8 mouse cellular contexts compared by ENCODE assay signal in genomic region chr12:33360729-33361128, GRCm38 (mm10). TPM values are rescaled to one million over a fixed set of nuclear protein-coding genes. Genes with fewer than 3 reads are reported as not detected.
DNase-seq lines count a peak whose midpoint lies in the region; ATAC-seq lines count a peak whose summit lies in the region.

No protein-coding gene starts in this region.

- peaks cover 8% of the 10 kb centered on the region; the same call in 1 of the 2 replicates for H3K4me1 ChIP-seq in lung, embryonic 15.5 days

- no peak overlapping the region for H3K4me2 ChIP-seq in lung, embryonic 15.5 days

- H3K4me3 ChIP-seq in lung, embryonic 15.5 days = no peak overlapping the region

- 0 out of 2 replicates have a peak overlapping the region, but pooled peaks have one; percentile 33 for H3K27ac ChIP-seq in lung, embryonic 15.5 days

- intact Hi-C loops in gastrocnemius, postnatal 14 days (cut with DNase I; ENCODE audit: low total_unique reads) = no loop called here

- ATAC-seq in lung, embryonic 15.5 days (ENCODE audit: borderline replicate concordance, extremely low read depth, low FRiP score, low TSS enrichment) = no peak

- H3K9ac ChIP-seq in lung, embryonic 15.5 days = no peak overlapping the region

- DNase-seq in lung, adult 18-20 months = no peak
- peak; percentile 85 for DNase-seq in cerebellum, adult 11-12 months
- peak; percentile 60 for DNase-seq in gastrocnemius, postnatal 14 days
- peak; percentile 66 to 68 for DNase-seq in layer of hippocampus, postnatal 14 days (ENCODE audit: low spot score in 2 of 2)
- DNase-seq in right cerebral cortex, postnatal 10 days (ENCODE audit: low spot score in 2 of 2) = peak; percentile 88 to 89
- DNase-seq in c-Kit-positive CD71-positive TER-119-positive erythroid progenitor cells, embryonic 14.5 days (ENCODE audit: low spot score) = no peak
- DNase-seq in spleen, postnatal 4 days (ENCODE audit: low spot score in 2 of 2) = no peak

- no peaks in the 10 kb centered on the region for H3K9me3 ChIP-seq in lung, embryonic 15.5 days

- no peaks in the 10 kb centered on the region; the same call in 1 of the 2 replicates for H3K36me3 ChIP-seq in lung, embryonic 15.5 days

- WGBS in lung, embryonic 15.5 days = 39% methylated on average over 6 of the region's 6 CpGs

- no peaks in the 10 kb centered on the region for H3K27me3 ChIP-seq in lung, embryonic 15.5 days

RNA-seq across cellular contexts. Expression of gene Efcab10, which starts 33.9 kb away (rescaled TPM):
- 2.2 and 2.6 TPM in 2 replicates for polyA plus RNA-seq in lung, embryonic 15.5 days (2015; fragmentation: Nextera tagmentation; extraction: Ambion mirVana)
- not detected for total RNA-seq in gastrocnemius, postnatal 14 days (2021)
- 1 to 10 TPM; 1.2 to 2.1 TPM for total RNA-seq in layer of hippocampus, postnatal 14 days (2021)

Comparison
In these comparisons a context has a peak if more than half of its experiments do, and no peak if none do; other contexts are left out.
1. DNase-seq: peak in cerebellum, adult 11-12 months (single experiment), gastrocnemius, postnatal 14 days (single experiment), layer of hippocampus, postnatal 14 days (2 of 2) and right cerebral cortex, postnatal 10 days (2 of 2); none in lung, adult 18-20 months (0 of 2), c-Kit-positive CD71-positive TER-119-positive erythroid progenitor cells, embryonic 14.5 days (single experiment) and spleen, postnatal 4 days (0 of 2).